Mouse (Mus musculus) cerebellum, adult 2 months (tissue): ENCODE measurements at regions not wholly inside any gene's neighbourhood (a gene's known extent, or its start where the extent isn't known, plus 50 kb on each side); places are given as distances from the start of the nearest gene placed in this dataset.

Experiments
- DNase-seq, 2 experiments: peaks; one replicate each; pipeline ENCODE4 v3.0.0; 2021
- H3K27ac ChIP-seq: fragments of 200-500 bp; 2 replicates; pipeline ENCODE4 v1.5.1; 2012; ENCODE audit warnings: low read length, control low read depth, inconsistent platforms; ENCODE audit not compliant: insufficient read depth
- H3K27me3 ChIP-seq: fragments of 200-500 bp; 2 replicates; pipeline ENCODE4 v1.6.1; 2012; ENCODE audit warnings: inconsistent platforms, mild to moderate bottlenecking, low read length, moderate library complexity; ENCODE audit not compliant: control insufficient read depth, insufficient read depth
- H3K4me1 ChIP-seq: fragments of 200-500 bp; 2 replicates; pipeline ENCODE4 v1.6.1; 2011; ENCODE audit warnings: low read length; ENCODE audit not compliant: control insufficient read depth, insufficient read depth
- H3K4me3 ChIP-seq: fragments of 200-500 bp; replicated peaks from 2 replicates; pipeline ENCODE3; 2011; ENCODE audit warnings: mild to moderate bottlenecking, low read depth, low read length, control low read depth; ENCODE audit not compliant: insufficient read depth
- CTCF ChIP-seq: fragments of 200-500 bp; IDR thresholded peaks from 2 replicates; pipeline ENCODE4 v1.5.1; 2011; ENCODE audit warnings: low read depth, mild to moderate bottlenecking, control low read depth, low read length, moderate library complexity, borderline replicate concordance; ENCODE audit not compliant: insufficient read depth
- POLR2A ChIP-seq: fragments of 200-500 bp; IDR thresholded peaks from 2 replicates; pipeline ENCODE4 v1.6.1; 2011; ENCODE audit warnings: low read length, control low read depth, borderline replicate concordance; ENCODE audit not compliant: insufficient read depth
- WGBS: fragments of 180-500 bp; shearing (Covaris S2); methylation state at CpG from one replicate; pipeline ENCODE4 v1.1.7; 2018; 5-methylcytosine and 5-hydroxymethylcytosine counted together

GRCm38 (mm10) chr3:61466641-61467040, 100.9 kb upstream of the B430305J03Rik start:
- DNase-seq: no peak
- TF ChIP-seq CTCF (no peak), POLR2A (no peak)
- no peaks in the 10 kb centered on the region for H3K4me1 ChIP-seq
- H3K4me3 ChIP-seq: no peak overlapping the region
- no peak overlapping the region for H3K27ac ChIP-seq
- no peaks in the 10 kb centered on the region for H3K27me3 ChIP-seq
- 73% methylated on average over 2 of the region's 2 CpGs for WGBS

DNA sequence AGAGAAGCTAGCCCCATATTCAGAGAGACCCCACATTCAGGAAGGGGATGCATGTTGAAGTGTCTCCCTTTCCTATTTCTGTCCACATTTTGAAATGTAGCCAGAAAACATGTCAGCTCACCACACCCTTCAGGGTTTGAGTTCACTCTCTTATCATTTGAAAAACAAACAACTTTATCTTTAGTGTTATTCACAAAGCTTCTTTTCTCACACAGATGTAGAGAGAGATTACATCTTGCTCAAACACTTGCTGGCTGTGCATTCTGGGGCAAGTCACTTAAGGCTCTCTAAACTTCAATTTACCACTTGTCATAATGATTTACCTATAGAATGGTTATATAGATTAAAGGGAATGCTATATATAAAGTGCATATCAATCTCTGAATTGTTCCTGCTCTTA, 94.3 kb upstream of the B430305J03Rik start:
- no peak for TF ChIP-seq CTCF
- no peak for TF ChIP-seq POLR2A
- no peaks in the 10 kb centered on the region for H3K27me3 ChIP-seq
- no peak overlapping the region for H3K4me3 ChIP-seq
- no peaks in the 10 kb centered on the region for H3K4me1 ChIP-seq
- DNase-seq: no peak
- H3K27ac ChIP-seq: no peak overlapping the region

GRCm38 (mm10) chr3:61456598-61456997, 90.8 kb upstream of the B430305J03Rik start:
- H3K27ac ChIP-seq: no peak overlapping the region
- no peak overlapping the region for H3K4me3 ChIP-seq
- H3K27me3 ChIP-seq: no peaks in the 10 kb centered on the region
- no peak for DNase-seq
- H3K4me1 ChIP-seq: no peaks in the 10 kb centered on the region
- 91% methylated on average over 2 of the region's 2 CpGs for WGBS
- TF ChIP-seq POLR2A: no peak
- no peak for TF ChIP-seq CTCF

DNA sequence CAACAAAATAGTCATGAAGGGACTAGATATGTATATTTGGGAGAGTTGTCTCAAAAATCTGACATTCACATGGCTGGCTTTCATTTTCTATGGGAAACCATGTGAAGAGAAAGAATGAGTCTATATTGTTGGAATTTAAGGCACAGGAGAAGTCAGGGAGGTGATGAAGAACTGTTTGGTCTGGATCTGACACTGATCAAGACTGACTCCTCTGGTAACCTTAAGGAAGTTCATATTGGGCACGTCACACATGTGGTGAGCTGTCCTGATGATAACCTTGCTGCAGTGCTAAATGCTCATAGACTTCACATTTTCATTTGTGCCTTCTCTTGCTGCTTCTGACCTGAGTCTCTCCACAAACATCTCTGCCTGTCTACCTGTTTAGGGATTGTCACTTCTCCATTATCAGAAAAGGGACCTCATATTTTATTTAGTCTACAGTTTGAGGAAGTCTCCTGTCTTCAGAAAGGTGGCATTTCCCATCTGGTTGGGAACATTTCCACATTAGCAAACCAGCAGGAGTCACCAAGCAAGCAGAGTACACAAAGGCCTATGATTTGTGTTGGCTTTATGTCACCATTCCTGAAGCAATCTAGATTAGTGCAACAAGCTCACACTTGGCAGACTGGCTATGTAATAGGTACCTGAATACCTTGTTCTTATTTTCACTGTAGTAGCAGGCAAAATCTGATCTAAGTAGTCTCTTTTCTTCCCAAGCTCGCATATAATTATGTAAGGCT, 76.4 kb upstream of the B430305J03Rik start:
- 78% methylated on average over 2 of the region's 2 CpGs for WGBS
- Histone ChIP-seq H3K4me3 (no peak overlapping the region), H3K27me3 (no peaks in the 10 kb centered on the region), H3K27ac (no peak overlapping the region), H3K4me1 (no peaks in the 10 kb centered on the region)
- DNase-seq: no peak
- TF ChIP-seq CTCF: no peak
- TF ChIP-seq POLR2A: no peak

DNA sequence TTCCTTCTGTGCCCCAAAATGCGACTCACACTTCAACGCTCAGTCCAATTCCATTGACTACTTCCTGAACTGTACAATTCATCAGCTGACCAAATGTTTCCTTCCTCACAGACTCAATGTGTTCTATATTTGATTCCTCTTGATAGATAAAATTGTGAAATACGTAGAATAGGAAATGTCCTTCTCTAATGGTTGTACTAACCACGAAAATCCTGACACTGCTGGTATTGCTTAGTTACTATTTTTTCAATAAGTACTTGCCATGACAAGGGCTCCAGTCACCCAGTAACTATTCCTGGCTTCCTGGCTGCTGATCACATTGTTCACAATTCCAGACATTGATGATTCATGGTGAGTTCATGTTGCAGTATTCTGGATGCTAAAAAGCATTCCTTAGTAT, 75.7 kb upstream of the B430305J03Rik start:
- TF ChIP-seq POLR2A (no peak), CTCF (no peak)
- 87% methylated on average over 4 of the region's 4 CpGs for WGBS
- Histone ChIP-seq H3K27ac (no peak overlapping the region), H3K4me3 (no peak overlapping the region), H3K4me1 (no peaks in the 10 kb centered on the region), H3K27me3 (no peaks in the 10 kb centered on the region)
- no peak for DNase-seq

- DNase-seq: no peak
- Histone ChIP-seq H3K27me3 (no peaks in the 10 kb centered on the region), H3K4me1 (no peaks in the 10 kb centered on the region), H3K4me3 (no peak overlapping the region), H3K27ac (no peak overlapping the region)
- TF ChIP-seq CTCF: no peak
- WGBS: 88% methylated on average over 1 of the region's 1 CpGs
Measured at GRCm38 (mm10) chr3:61428713-61429112, 63.0 kb upstream of the B430305J03Rik start.

- H3K27me3 ChIP-seq: no peaks in the 10 kb centered on the region
- no peak overlapping the region for H3K27ac ChIP-seq
- no peaks in the 10 kb centered on the region for H3K4me1 ChIP-seq
- DNase-seq: no peak
- 31% methylated on average over 5 of the region's 5 CpGs for WGBS
- no peak overlapping the region for H3K4me3 ChIP-seq
- TF ChIP-seq CTCF (no peak), POLR2A (no peak)
Measured at GRCm38 (mm10) chr3:61423945-61424344, 58.2 kb upstream of the B430305J03Rik start.

GRCm38 (mm10) chr3:61419706-61420105, 54.0 kb upstream of the B430305J03Rik start:
- H3K27ac ChIP-seq: no peak overlapping the region

More at GRCm38 (mm10) chr3:61419706-61420105, 54.0 kb upstream of the B430305J03Rik start:
- TF ChIP-seq POLR2A: no peak
- DNase-seq: no peak
- Histone ChIP-seq H3K27me3 (no peaks in the 10 kb centered on the region), H3K4me1 (no peaks in the 10 kb centered on the region), H3K4me3 (no peak overlapping the region)
- 81% methylated on average over 3 of the region's 3 CpGs for WGBS
